Mouse (Mus musculus) heart, embryonic 16.5 days (tissue): ENCODE measurements around the gene Gm21983. TPM values are rescaled to one million over a fixed set of nuclear protein-coding genes. Genes with fewer than 3 reads are reported as not detected.

Experiments used
- ATAC-seq: fragments of 200-750 bp; cut with Nextera tagmentation; replicated peaks from 2 replicates; pipeline ENCODE4 v1.8.0; 2017; ENCODE audit warnings: moderate number of reproducible peaks; ENCODE audit not compliant: insufficient read depth, low FRiP score; ENCODE audit errors: extremely low read depth
- H3K27ac ChIP-seq: fragments of 300-500 bp; sonication (generic); 2 replicates; pipeline ENCODE4 v1.5.1; 2014; ENCODE audit warnings: mild to moderate bottlenecking, low read length, control low read depth, moderate library complexity
- H3K27me3 ChIP-seq: fragments of 300-500 bp; sonication (generic); 2 replicates; pipeline ENCODE4 v1.6.1; 2014; ENCODE audit warnings: low read length, mixed read lengths; ENCODE audit not compliant: control insufficient read depth, insufficient read depth
- H3K36me3 ChIP-seq: fragments of 300-500 bp; sonication (generic); 2 replicates; pipeline ENCODE4 v1.6.1; 2014; ENCODE audit not compliant: control insufficient read depth, insufficient read depth
- H3K4me1 ChIP-seq: fragments of 300-500 bp; sonication (generic); 2 replicates; pipeline ENCODE4 v1.6.1; 2014; ENCODE audit warnings: low read length, mixed read lengths; ENCODE audit not compliant: control insufficient read depth, insufficient read depth
- H3K4me2 ChIP-seq: fragments of 300-500 bp; sonication (generic); 2 replicates; pipeline ENCODE4 v1.6.1; 2014; ENCODE audit warnings: low read depth, mild to moderate bottlenecking, control low read depth, low read length
- H3K4me3 ChIP-seq: fragments of 300-500 bp; sonication (generic); 2 replicates; pipeline ENCODE4 v1.5.1; 2014; ENCODE audit warnings: mild to moderate bottlenecking, control low read depth, low read length
- H3K9ac ChIP-seq: fragments of 300-500 bp; sonication (generic); 2 replicates; pipeline ENCODE4 v1.6.1; 2014; ENCODE audit warnings: low read length, control low read depth
- H3K9me3 ChIP-seq: fragments of 300-500 bp; sonication (generic); replicated peaks from 2 replicates; pipeline ENCODE4 v1.6.1; 2016; ENCODE audit warnings: low read length; ENCODE audit not compliant: control insufficient read depth
- WGBS: fragments of 180-500 bp; shearing (Covaris S2); extraction: QIAGEN DNeasy Blood & Tissue Kit; methylation state at CpG from one replicate; pipeline ENCODE4 v1.1.7; 2014; 5-methylcytosine and 5-hydroxymethylcytosine counted together
- polyA plus RNA-seq: library from polyadenylated mRNA; unstranded; fragments of >200 nt; fragmentation: Nextera tagmentation; extraction: Ambion mirVana; gene quantifications from 2 replicates; pipeline ENCODE4 v1.2.1, GENCODE M21; 2015

The Gm21983 gene
- polyA plus RNA-seq, 1 experiment from 2014 or later = not detected

DNA sequence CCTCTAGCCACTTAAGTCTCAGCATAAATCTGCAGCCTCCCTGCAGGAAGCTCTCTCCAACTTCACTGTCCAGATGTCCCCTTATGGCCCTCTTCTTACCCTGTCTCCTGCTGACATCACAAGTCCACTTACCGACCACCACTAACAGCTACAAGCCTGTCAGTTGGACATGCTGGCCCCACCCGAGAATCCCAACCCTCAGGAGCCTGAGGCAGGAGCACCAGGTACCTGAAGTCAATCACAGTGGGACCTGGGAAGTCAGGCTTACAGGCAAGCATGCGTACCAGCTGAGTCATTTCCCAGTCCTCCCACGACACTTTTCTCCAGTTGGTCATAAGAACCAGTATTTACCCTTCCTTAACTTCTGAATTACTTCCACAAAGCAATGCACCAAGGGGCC, 12.8 kb upstream of the Gm21983 start:
- no peak for ATAC-seq
- 76% methylated on average over 4 of the region's 4 CpGs for WGBS

DNA sequence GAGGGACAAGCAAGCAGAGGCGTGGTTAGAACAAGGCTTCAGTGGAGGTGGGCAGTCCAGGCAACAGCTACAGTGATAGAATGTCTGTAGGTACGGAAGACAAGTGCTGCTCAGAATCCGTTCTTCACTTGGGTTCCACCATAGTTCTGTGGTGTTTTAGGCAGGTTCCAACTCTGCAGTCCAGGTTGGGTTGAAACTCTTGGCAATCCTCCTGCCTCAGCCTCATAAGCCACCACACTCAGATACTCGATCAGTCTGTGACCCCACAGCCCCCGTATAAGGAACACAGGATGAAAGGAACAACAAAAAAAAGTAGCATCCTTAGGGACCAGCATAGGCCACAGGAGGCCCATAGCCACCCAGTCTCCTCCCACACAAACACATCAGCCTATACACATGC, 11.5 kb upstream of the Gm21983 start:
- Histone ChIP-seq H3K9me3 (no peaks in the 10 kb centered on the region), H3K36me3 (peaks cover 55% of the 10 kb centered on the region), H3K4me2 (no peak overlapping the region), H3K27ac (no peak overlapping the region), H3K4me1 (peaks cover 12% of the 10 kb centered on the region), H3K9ac (no peak overlapping the region), H3K27me3 (no peaks in the 10 kb centered on the region), H3K4me3 (no peak overlapping the region)
- WGBS = 89% methylated on average over 5 of the region's 5 CpGs
- ATAC-seq = no peak

More for the DNA sequence above, 12.8 kb upstream of the Gm21983 start:
- H3K27ac ChIP-seq = no peak overlapping the region
- peaks cover 44% of the 10 kb centered on the region for H3K36me3 ChIP-seq
- no peak overlapping the region for H3K4me2 ChIP-seq
- no peaks in the 10 kb centered on the region for H3K9me3 ChIP-seq
- H3K27me3 ChIP-seq = no peaks in the 10 kb centered on the region
- peaks cover 12% of the 10 kb centered on the region for H3K4me1 ChIP-seq
- no peak overlapping the region for H3K9ac ChIP-seq
- H3K4me3 ChIP-seq = no peak overlapping the region

DNA sequence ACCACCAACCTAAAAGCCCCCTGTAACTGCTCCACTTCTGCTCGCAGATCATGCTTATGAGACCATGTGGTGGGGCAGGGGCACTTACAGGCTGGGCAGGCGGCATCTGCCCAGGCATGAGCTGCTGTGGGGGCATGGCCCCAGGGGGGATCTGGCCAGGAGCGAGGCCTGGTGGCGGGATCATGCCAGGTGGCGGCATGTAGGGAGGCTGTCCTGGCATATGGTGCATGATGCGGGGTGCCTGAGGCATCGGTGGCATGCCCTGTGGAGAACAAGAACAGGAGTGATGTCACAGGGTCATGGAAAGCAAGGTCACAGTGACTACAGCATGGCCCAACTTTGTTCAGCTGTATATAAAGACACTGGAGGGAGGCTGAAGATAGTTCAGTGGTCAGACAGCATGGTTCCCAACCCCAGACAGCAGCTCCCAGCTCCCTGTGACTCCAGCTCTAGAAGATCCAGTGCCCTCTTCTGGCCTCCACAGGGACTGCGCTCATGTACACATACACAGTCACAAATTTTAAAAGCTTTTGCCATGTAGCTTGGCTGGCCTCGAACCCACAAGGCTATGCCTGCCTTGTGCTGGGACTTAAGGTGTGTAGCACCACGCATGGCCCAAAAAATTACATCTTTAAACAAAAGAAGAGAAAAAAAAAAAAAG, 8.5 kb upstream of the Gm21983 start:
- Histone ChIP-seq H3K4me2 (no peak overlapping the region), H3K36me3 (peaks cover 79% of the 10 kb centered on the region), H3K4me3 (no peak overlapping the region), H3K4me1 (peaks cover 2% of the 10 kb centered on the region; the same call in 1 of the 2 replicates), H3K9me3 (peaks cover 3% of the 10 kb centered on the region; the same call in 1 of the 2 replicates), H3K27me3 (no peaks in the 10 kb centered on the region), H3K9ac (no peak overlapping the region), H3K27ac (no peak overlapping the region)
- 94% methylated on average over 10 of the region's 10 CpGs for WGBS
- no peak for ATAC-seq

DNA sequence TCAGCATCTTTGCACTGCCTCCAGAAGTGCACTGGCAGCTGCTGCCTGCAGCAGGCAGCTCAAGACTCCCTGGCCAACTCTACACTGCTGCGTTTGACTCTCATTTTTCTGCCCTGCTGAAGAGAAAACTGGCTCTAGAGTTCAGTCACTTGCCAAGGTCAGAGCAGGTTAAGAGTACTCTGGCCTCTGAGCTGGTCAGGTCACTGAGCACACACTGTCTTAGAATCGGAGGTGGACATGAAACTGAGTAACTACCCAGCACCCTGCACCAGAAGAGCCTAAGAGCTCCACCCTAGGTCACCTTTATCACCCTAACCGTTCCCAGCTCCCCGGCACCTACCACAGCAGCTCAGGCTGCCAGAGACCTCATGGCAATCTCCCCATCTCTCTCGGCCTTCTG, 5.1 kb upstream of the Gm21983 start:
- Histone ChIP-seq H3K4me2 (no peak overlapping the region), H3K36me3 (peaks cover 61% of the 10 kb centered on the region), H3K27ac (no peak overlapping the region), H3K4me1 (no peaks in the 10 kb centered on the region), H3K4me3 (no peak overlapping the region), H3K27me3 (no peaks in the 10 kb centered on the region), H3K9ac (no peak overlapping the region), H3K9me3 (peaks cover 3% of the 10 kb centered on the region; the same call in 1 of the 2 replicates)
- no peak for ATAC-seq
- 90% methylated on average over 5 of the region's 5 CpGs for WGBS

DNA sequence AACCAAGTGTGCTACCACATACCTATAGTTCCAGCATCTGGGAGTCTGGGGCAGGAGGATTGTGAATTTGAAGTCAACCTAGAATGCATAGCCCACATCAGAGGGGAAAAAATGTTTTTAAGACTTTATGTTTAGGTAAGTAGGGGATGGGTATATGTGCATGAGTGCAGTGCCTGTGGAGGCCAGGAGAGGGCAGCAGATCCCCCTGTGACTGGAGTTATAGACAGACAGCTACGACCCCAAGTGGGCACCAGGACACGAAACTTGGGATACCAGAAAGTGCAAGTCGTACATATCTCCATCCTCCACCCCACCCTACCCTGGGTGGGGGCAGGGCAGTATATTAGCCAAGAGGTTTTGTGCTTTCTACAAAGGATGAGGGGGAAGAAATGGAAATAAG, 4.1 kb upstream of the Gm21983 start:
- peaks cover 50% of the 10 kb centered on the region for H3K36me3 ChIP-seq
- no peak for ATAC-seq
- peaks cover 3% of the 10 kb centered on the region; the same call in 1 of the 2 replicates for H3K9me3 ChIP-seq
- H3K4me3 ChIP-seq = no peak overlapping the region
- 61% methylated on average over 3 of the region's 3 CpGs for WGBS
- H3K27me3 ChIP-seq = no peaks in the 10 kb centered on the region
- H3K9ac ChIP-seq = no peak overlapping the region
- H3K4me2 ChIP-seq = no peak overlapping the region
- H3K27ac ChIP-seq = no peak overlapping the region
- H3K4me1 ChIP-seq = no peaks in the 10 kb centered on the region

DNA sequence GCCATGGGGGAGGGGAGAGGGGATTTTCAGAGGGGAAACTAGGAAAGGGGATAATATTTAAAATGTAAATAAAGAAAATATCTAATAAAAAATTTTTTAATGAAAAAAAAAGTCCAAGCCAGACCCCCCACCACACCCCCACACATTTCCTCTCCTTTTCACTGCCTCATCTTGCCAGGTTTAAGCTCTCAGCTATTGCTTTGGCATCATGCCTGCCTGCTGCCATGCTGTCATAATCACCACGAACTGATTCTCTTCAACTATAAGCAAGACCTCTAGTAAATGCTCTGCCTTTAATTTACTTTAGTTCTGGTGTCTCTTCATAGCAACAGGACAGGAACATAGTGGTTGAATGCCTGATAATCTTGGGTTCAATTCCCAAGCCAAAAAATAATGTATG, 1.6 kb upstream of the Gm21983 start:
- H3K4me1 ChIP-seq = peaks cover 13% of the 10 kb centered on the region
- H3K27me3 ChIP-seq = no peaks in the 10 kb centered on the region
- no peak overlapping the region for H3K27ac ChIP-seq
- H3K9me3 ChIP-seq = peaks cover 3% of the 10 kb centered on the region; the same call in 1 of the 2 replicates
- peaks cover 28% of the 10 kb centered on the region for H3K36me3 ChIP-seq
- 68% methylated on average over 1 of the region's 1 CpGs for WGBS
- no peak overlapping the region for H3K4me3 ChIP-seq
- ATAC-seq = no peak
- H3K4me2 ChIP-seq = no peak overlapping the region
- no peak overlapping the region for H3K9ac ChIP-seq

DNA sequence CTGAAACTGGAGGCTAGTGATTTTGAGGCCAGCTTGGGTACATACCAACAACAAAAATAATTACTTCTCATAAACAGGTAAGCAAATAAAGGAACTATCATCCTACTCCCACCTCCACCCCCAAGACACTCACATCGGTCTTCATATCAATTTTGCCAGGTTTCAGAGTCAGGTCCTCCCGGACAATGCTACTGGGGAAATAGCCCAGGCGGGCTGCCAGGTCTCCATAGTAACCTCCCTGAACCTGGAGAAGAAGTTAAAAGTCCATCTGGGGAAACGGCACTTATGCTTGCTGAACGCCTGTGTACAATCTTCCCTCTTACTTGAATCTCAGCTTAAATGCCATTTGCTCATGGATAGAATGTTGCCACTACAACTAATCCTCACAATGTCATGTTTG, 850 bp downstream of the Gm21983 start:
- Histone ChIP-seq H3K36me3 (peaks cover 8% of the 10 kb centered on the region), H3K27ac (peak overlapping the region; percentile 64; the same call in 1 of the 2 replicates), H3K9ac (no peak overlapping the region), H3K4me1 (peaks cover 13% of the 10 kb centered on the region), H3K4me3 (no peak overlapping the region), H3K4me2 (no peak overlapping the region), H3K27me3 (no peaks in the 10 kb centered on the region), H3K9me3 (peaks cover 2% of the 10 kb centered on the region; the same call in 1 of the 2 replicates)
- 47% methylated on average over 5 of the region's 5 CpGs for WGBS
- ATAC-seq = no peak

DNA sequence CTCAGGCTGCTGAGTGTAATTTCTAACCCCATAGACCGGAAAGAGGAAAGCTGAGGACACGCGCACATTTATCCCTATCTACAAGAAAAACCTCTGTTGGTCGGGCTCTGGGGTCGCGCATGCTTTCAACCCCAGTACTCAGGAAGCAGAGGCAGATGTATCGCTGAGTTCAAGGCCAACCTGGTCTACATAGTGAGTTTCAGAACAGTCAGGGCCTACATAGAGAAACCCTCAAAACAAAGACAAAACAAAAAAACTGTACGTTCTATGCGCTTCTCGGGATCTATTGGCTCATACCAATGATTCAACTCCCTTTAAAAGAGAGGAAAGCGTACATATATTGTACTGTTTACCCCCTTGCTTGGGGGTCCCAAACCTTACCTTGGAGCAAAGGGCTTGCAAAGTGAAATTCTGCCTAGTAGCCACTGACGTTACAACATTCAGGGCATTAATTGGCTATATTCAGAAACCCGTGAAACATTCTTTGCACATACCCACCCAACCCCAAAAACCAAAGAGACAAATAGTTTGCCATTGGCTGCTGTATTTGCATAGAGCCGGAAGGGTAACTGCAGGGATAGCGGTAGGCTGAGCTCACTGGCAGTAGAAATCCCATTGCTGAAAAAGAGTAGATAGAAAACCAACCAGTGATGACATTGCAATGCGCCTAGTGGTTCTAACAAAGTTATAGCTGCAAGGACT, 1.5 kb downstream of the Gm21983 start:
- no peaks in the 10 kb centered on the region for H3K27me3 ChIP-seq
- peak overlapping the region; percentile 50; the same call in 1 of the 2 replicates for H3K9ac ChIP-seq
- H3K27ac ChIP-seq = peak overlapping the region; percentile 64
- no peaks in the 10 kb centered on the region for H3K9me3 ChIP-seq
- peaks cover 13% of the 10 kb centered on the region for H3K4me1 ChIP-seq
- peaks cover 3% of the 10 kb centered on the region; the same call in 1 of the 2 replicates for H3K36me3 ChIP-seq
- peak overlapping the region; percentile 89 for H3K4me3 ChIP-seq
- ATAC-seq = no peak
- WGBS = 43% methylated on average over 16 of the region's 16 CpGs
- peak overlapping the region; percentile 62 for H3K4me2 ChIP-seq
